Mouse (Mus musculus) erythroblast, embryonic 14.5 days (primary cell): ENCODE results near the gene Sfmbt2.

Source experiments
- GATA1 ChIP-seq: IDR thresholded peaks from 2 replicates; pipeline ENCODE4 v1.6.1; 2012; ENCODE audit warnings: low read length, inconsistent platforms, mixed read lengths
- TAL1 ChIP-seq: IDR thresholded peaks from 3 replicates; pipeline ENCODE4 v1.6.1; 2012; ENCODE audit warnings: low read length, inconsistent platforms, mixed read lengths

DNA sequence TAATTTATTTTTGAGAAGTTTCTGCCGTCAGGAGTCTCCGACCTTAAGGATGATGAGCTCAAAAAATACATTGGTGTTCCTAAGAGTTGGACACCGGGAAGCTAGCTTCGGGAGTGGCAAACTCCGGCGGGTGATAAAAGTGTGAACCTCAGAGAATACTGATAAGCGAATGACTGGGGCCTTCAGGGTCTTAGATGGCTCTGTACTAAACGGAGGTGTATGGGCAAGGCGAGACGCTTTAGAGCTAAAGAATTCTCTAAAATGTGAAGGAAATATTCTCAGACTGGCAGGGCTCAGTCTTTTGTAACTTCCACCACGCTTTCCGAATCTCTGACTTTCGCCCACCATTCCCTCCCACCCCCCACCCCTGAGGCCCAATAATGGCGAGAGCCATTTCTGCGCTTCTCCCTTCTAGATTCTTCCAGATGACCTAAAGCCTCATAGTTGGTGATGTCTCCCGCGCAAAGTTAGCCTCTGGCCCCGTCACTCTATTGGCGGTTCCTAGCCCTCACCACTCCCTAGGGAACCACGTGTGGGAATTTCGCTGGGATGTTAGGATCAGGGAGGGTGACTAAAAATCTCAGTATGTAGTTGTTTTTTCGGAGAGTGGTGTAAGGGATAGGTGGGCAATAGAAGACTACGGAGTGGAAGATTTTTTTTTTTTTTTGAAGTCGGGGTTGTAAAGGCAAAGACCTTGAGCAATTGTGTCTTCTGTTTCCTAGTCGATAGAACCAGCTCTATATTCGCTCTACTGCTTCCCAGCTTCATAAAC lies 563 bp downstream of the Sfmbt2 start:
- TF ChIP-seq GATA1 (no peak), TAL1 (no peak)
